Mouse (Mus musculus): ENCODE results near the gene Sys1. TPM values are rescaled to one million over a fixed set of nuclear protein-coding genes. Genes with fewer than 3 reads are reported as not detected.

Sys1 gene
- polyA plus RNA-seq, 1 experiment from 2014 or later = 60.6 TPM

DNA sequence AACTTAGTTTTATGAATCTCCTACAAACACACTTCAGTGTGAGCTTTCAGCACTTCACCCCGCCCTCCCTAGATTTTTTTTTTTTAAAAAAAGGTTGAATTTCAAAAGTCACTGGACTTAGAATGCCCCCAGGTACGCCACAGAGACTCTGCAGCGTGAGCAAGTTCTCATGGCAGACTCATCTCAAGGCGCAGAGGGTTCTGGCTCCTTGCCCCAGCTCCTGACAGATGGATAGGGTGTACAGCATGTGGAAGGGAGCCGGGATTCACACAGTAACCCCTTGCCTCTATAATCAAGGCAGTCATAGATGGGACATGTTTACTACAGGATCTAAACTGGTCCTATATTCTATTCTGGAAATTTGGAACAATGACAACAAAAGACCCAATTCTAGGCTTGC lies 31.4 kb upstream of the Sys1 start:
- no peak overlapping the region for H3K9ac ChIP-seq
- no peak for ATAC-seq (ENCODE audit: insufficient read depth, low FRiP score, low read depth)
- H3K4me2 ChIP-seq = no peak overlapping the region
- WGBS = 82% methylated on average over 5 of the region's 5 CpGs
- H3K4me3 ChIP-seq (replicated peaks) = no peak overlapping the region
- no peaks in the 10 kb centered on the region for H3K4me1 ChIP-seq
- no peaks in the 10 kb centered on the region for H3K27me3 ChIP-seq (replicated peaks)
- H3K36me3 ChIP-seq = peaks cover 25% of the 10 kb centered on the region
- H3K9me3 ChIP-seq = no peaks in the 10 kb centered on the region
- H3K27ac ChIP-seq = no peak overlapping the region

DNA sequence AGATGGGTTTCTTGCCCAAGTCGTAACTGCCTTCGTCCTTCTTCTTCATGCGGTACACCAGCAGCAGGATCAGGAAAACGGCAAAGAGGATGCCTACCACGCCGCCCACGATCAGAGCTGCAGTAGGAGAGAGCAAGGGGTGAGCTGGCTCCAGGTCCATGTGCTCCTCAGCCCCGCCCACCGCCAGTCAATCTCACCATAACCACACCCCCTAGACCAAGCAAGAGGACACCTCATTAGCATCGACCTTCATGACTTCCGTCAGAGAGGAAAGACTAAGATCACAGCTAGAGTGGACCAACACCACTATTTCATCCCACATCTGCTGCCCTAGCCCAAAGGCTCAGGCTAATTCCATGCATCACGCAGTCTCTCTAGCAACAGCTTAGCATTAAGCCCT lies 30.6 kb upstream of the Sys1 start:
- no peak overlapping the region for H3K9ac ChIP-seq
- H3K4me2 ChIP-seq = no peak overlapping the region
- H3K4me1 ChIP-seq = peaks cover 2% of the 10 kb centered on the region; the same call in 1 of the 2 replicates
- 31% methylated on average over 12 of the region's 12 CpGs for WGBS
- no peaks in the 10 kb centered on the region for H3K9me3 ChIP-seq
- H3K27me3 ChIP-seq (replicated peaks) = no peaks in the 10 kb centered on the region
- peaks cover 25% of the 10 kb centered on the region for H3K36me3 ChIP-seq
- H3K27ac ChIP-seq = no peak overlapping the region
- ATAC-seq (ENCODE audit: insufficient read depth, low FRiP score, low read depth) = peak; percentile 29; the same call in 1 of the 2 replicates
- no peak overlapping the region for H3K4me3 ChIP-seq (replicated peaks)

GRCm38 (mm10) chr2:164426952-164427351 lies 29.8 kb upstream of the Sys1 start:
- Histone ChIP-seq H3K4me1 (peaks cover 9% of the 10 kb centered on the region), H3K27ac (no peak overlapping the region), H3K9me3 (no peaks in the 10 kb centered on the region), H3K4me2 (no peak overlapping the region), H3K9ac (no peak overlapping the region), H3K36me3 (peaks cover 25% of the 10 kb centered on the region), H3K4me3 (replicated peaks) (no peak overlapping the region), H3K27me3 (replicated peaks) (no peaks in the 10 kb centered on the region)
- 80% methylated on average over 5 of the region's 5 CpGs for WGBS
- no peak for ATAC-seq (ENCODE audit: insufficient read depth, low FRiP score, low read depth)

DNA sequence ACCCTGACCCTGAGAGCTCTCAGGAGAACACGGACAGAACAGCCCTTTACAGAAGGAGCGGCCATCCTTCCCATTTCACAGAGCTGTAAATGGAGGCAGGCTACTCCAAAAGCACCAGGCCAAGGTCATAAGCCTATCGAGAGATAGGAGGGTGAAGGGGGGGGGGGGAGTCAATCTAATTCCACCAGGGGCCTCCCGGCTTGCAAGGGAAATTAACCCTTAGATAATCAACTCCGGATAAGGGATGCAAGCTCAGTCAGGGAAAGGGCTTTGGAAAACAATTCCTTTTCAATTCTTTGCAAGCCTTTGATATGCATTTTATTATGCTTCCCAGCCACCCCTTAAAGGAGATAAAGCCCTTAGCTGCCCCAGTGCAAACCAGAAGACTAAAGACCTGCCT lies 28.3 kb upstream of the Sys1 start:
- peaks cover 21% of the 10 kb centered on the region for H3K4me1 ChIP-seq
- no peak overlapping the region for H3K9ac ChIP-seq
- no peak for ATAC-seq (ENCODE audit: insufficient read depth, low FRiP score, low read depth)
- H3K27ac ChIP-seq = no peak overlapping the region
- H3K27me3 ChIP-seq (replicated peaks) = no peaks in the 10 kb centered on the region
- H3K4me2 ChIP-seq = no peak overlapping the region
- peaks cover 25% of the 10 kb centered on the region for H3K36me3 ChIP-seq
- no peaks in the 10 kb centered on the region for H3K9me3 ChIP-seq
- no peak overlapping the region for H3K4me3 ChIP-seq (replicated peaks)
- 30% methylated on average over 5 of the region's 5 CpGs for WGBS

GRCm38 (mm10) chr2:164429881-164430615 lies 26.7 kb upstream of the Sys1 start:
- Histone ChIP-seq H3K9me3 (no peaks in the 10 kb centered on the region), H3K27me3 (replicated peaks) (no peaks in the 10 kb centered on the region), H3K27ac (peak overlapping the region; percentile 13; the same call in 1 of the 2 replicates), H3K4me1 (peaks cover 35% of the 10 kb centered on the region), H3K36me3 (peaks cover 20% of the 10 kb centered on the region), H3K4me2 (peak overlapping the region; percentile 13; the same call in 1 of the 2 replicates), H3K9ac (no peak overlapping the region), H3K4me3 (replicated peaks) (no peak overlapping the region)
- 54% methylated on average over 15 of the region's 15 CpGs for WGBS
- no peak for ATAC-seq (ENCODE audit: insufficient read depth, low FRiP score, low read depth)

DNA sequence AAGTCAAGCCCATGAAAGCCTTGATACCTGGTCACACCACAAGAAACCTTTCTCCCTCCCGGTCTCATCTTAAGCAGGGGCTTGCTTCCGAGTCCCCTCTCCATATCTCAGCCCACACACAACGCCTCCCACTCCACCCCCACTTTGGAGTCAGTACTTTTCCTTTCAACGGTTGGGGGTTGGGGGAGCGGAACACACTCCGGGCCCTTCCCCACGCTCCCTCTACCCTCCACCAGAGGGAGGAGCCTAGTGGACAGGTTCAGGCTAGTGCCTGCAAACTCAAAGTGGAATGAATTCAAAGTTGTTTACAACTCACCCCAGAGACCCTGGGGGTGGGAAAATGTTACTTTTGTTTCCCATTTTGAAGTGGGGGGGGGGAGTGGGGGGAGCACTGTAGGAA lies 26.1 kb upstream of the Sys1 start:
- Histone ChIP-seq H3K9me3 (no peaks in the 10 kb centered on the region), H3K27ac (peak overlapping the region; percentile 89), H3K4me1 (peaks cover 35% of the 10 kb centered on the region), H3K4me3 (replicated peaks) (no peak overlapping the region), H3K4me2 (peak overlapping the region; percentile 13; the same call in 1 of the 2 replicates), H3K36me3 (peaks cover 20% of the 10 kb centered on the region), H3K9ac (no peak overlapping the region), H3K27me3 (replicated peaks) (no peaks in the 10 kb centered on the region)
- no peak; the same call in 1 of the 2 replicates for ATAC-seq (ENCODE audit: insufficient read depth, low FRiP score, low read depth)
- WGBS = 13% methylated on average over 7 of the region's 7 CpGs

GRCm38 (mm10) chr2:164431676-164432465 lies 24.9 kb upstream of the Sys1 start:
- peak overlapping the region; percentile 89 for H3K27ac ChIP-seq
- no peaks in the 10 kb centered on the region for H3K27me3 ChIP-seq (replicated peaks)
- H3K9ac ChIP-seq = no peak overlapping the region
- peak overlapping the region; percentile 37 for H3K4me2 ChIP-seq
- H3K4me1 ChIP-seq = peaks cover 46% of the 10 kb centered on the region
- peaks cover 20% of the 10 kb centered on the region for H3K36me3 ChIP-seq
- H3K9me3 ChIP-seq = no peaks in the 10 kb centered on the region
- no peak for ATAC-seq (ENCODE audit: insufficient read depth, low FRiP score, low read depth)
- no peak overlapping the region for H3K4me3 ChIP-seq (replicated peaks)
- 47% methylated on average over 9 of the region's 9 CpGs for WGBS

DNA sequence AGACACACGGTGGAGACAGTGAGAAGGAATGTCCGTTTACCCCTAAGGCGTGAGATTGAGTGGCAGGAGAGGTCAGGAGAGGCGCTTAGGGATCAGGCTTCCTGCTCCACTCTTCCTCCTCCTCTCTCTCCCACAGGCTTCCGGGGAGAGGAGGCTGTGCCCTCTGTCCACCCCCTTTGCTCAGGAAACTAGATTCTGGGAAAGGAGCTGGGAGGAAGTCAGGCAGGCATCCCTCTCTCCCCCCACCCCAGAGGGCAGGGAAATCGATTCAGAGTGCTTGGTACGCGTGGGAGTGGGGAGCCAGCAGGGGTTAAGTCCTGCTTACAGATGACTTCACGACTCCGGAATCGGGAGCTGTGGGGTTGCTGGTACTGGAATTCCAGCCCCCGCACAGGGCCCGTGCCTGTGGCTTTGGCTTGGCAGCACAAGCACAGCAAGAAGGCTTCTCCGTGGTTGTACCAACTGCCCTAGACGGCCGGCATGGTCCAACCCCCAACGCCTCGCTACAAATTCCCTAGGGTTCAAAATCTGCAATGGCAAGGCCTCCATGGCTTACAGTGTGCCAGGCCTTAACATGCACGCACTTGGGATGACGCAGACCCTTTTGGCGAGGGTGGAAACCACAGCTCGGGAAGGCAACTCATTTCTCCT lies 24.1 kb upstream of the Sys1 start:
- Histone ChIP-seq H3K4me3 (replicated peaks) (no peak overlapping the region; the same call in 1 of the 2 replicates), H3K4me1 (peaks cover 46% of the 10 kb centered on the region)
- 17% methylated on average over 22 of the region's 22 CpGs for WGBS

GRCm38 (mm10) chr2:164433278-164433895 lies 23.4 kb upstream of the Sys1 start:
- ATAC-seq (ENCODE audit: insufficient read depth, low FRiP score, low read depth) = no peak
- H3K9ac ChIP-seq = no peak overlapping the region
- H3K27ac ChIP-seq = peak overlapping the region; percentile 89
- H3K4me1 ChIP-seq = peaks cover 48% of the 10 kb centered on the region
- H3K36me3 ChIP-seq = peaks cover 11% of the 10 kb centered on the region
- no peak overlapping the region for H3K4me3 ChIP-seq (replicated peaks)
- H3K27me3 ChIP-seq (replicated peaks) = no peaks in the 10 kb centered on the region
- no peaks in the 10 kb centered on the region for H3K9me3 ChIP-seq
- H3K4me2 ChIP-seq = peak overlapping the region; percentile 37
- 70% methylated on average over 9 of the region's 9 CpGs for whole genome bisulfite sequencing

More for the DNA sequence above, 24.1 kb upstream of the Sys1 start:
- Histone ChIP-seq H3K9me3 (no peaks in the 10 kb centered on the region), H3K27ac (peak overlapping the region; percentile 89), H3K36me3 (peaks cover 15% of the 10 kb centered on the region), H3K4me2 (peak overlapping the region; percentile 37), H3K27me3 (replicated peaks) (no peaks in the 10 kb centered on the region), H3K9ac (no peak overlapping the region)
- no peak for ATAC-seq (ENCODE audit: insufficient read depth, low FRiP score, low read depth)

GRCm38 (mm10) chr2:164434681-164435080 lies 22.1 kb upstream of the Sys1 start:
- H3K4me1 ChIP-seq = peaks cover 61% of the 10 kb centered on the region
- no peaks in the 10 kb centered on the region for H3K9me3 ChIP-seq
- H3K4me3 ChIP-seq (replicated peaks) = no peak overlapping the region
- H3K27ac ChIP-seq = peak overlapping the region; percentile 87; the same call in 1 of the 2 replicates
- 59% methylated on average over 3 of the region's 3 CpGs for WGBS
- H3K27me3 ChIP-seq (replicated peaks) = no peaks in the 10 kb centered on the region
- no peak overlapping the region for H3K9ac ChIP-seq
- H3K4me2 ChIP-seq = peak overlapping the region; percentile 16; the same call in 1 of the 2 replicates
- H3K36me3 ChIP-seq = no peaks in the 10 kb centered on the region
- ATAC-seq (ENCODE audit: insufficient read depth, low FRiP score, low read depth) = no peak

DNA sequence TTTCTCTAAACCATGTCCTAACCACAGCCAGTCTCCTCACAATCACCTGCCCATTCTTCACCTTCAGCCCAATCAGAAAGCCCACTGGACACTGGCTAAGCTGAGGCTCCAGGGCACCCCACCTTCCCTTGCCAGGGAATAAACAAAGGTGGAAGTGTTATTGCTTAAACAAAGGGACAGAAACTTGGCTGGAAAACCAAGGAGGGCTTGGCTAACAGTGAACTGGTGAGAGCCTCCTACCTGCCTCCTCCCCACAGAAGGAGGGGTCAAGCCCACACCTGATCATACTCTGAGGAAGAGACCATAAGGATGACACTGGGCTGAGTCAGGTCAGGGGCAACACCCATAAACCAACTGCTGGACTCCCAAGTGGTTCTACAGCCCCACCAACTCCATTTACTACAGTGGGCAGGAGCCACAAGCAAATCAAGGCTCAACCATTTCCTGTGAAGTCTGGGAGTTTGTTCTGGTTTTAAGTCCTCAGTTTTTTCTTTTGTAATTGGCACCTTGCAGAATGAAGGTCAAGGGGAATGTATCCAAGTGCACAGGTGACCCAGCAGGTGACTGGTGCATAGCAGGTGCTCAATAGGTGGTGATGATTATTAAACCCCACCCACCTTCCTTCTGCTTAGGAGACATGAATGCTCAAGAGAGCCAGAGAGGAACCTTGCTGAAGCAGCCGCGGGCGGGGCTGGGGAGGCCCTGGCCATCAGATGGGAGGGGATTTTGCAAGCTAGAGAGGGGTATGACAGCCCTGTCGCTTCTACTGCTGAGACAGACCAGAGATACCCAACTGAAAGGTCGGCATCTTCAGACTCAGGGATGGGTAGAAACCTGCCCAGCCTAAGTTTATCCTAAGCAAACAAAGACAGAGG lies 21.3 kb upstream of the Sys1 start:
- H3K27me3 ChIP-seq (replicated peaks) = no peaks in the 10 kb centered on the region
- no peak overlapping the region for H3K9ac ChIP-seq
- peak overlapping the region; percentile 87 for H3K27ac ChIP-seq
- no peak overlapping the region for H3K4me3 ChIP-seq (replicated peaks)
- no peak overlapping the region for H3K4me2 ChIP-seq
- peaks cover 67% of the 10 kb centered on the region for H3K4me1 ChIP-seq
- no peaks in the 10 kb centered on the region for H3K36me3 ChIP-seq
- H3K9me3 ChIP-seq = no peaks in the 10 kb centered on the region
- no peak for ATAC-seq (ENCODE audit: insufficient read depth, low FRiP score, low read depth)
- WGBS = 37% methylated on average over 5 of the region's 5 CpGs

Measured in stomach, embryonic 15.5 days (tissue).